Mouse (Mus musculus): ENCODE measurements at regions not wholly inside any gene's neighbourhood (a gene's known extent, or its start where the extent isn't known, plus 50 kb on each side); places are given as distances from the start of the nearest gene placed in this dataset.

DNA sequence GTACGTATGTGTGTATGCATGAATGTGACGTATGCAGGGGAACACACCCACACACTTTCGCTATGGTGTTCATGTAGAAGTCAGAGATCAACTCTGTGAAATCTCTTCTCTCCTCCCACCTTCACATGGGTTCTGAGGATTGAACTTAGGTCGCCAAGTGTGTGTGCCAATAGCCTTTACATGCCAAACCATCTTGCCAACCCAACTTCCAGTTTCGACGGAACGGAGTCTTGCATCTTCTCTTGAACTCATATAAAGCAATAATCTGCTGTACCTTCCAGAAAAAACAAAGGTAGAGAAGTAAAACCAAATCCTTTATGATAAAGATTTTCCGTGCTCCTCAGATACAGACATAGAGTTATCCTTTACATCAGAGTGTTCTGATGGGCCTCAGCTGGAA lies 208.4 kb upstream of the Epha4 start:
- H3K9ac ChIP-seq = no peak overlapping the region
- peaks cover 10% of the 10 kb centered on the region for H3K4me1 ChIP-seq
- no peak overlapping the region for H3K4me3 ChIP-seq
- H3K27ac ChIP-seq = no peak overlapping the region
- no peak for ATAC-seq (ENCODE audit: low FRiP score, low read depth)
- no peak overlapping the region for H3K4me2 ChIP-seq (replicated peaks)
- H3K27me3 ChIP-seq = no peaks in the 10 kb centered on the region; the same call in 1 of the 2 replicates
- no peaks in the 10 kb centered on the region for H3K9me3 ChIP-seq
- no peaks in the 10 kb centered on the region for H3K36me3 ChIP-seq
- 91% methylated on average over 8 of the region's 8 CpGs for WGBS

- no peaks in the 10 kb centered on the region for H3K4me1 ChIP-seq
- no peak overlapping the region for H3K9ac ChIP-seq
- WGBS = 83% methylated on average over 1 of the region's 1 CpGs
- H3K9me3 ChIP-seq = no peaks in the 10 kb centered on the region
- H3K36me3 ChIP-seq = no peaks in the 10 kb centered on the region
- H3K27ac ChIP-seq = no peak overlapping the region
- no peak for ATAC-seq (ENCODE audit: low FRiP score, low read depth)
- H3K4me2 ChIP-seq (replicated peaks) = no peak overlapping the region
- no peaks in the 10 kb centered on the region for H3K27me3 ChIP-seq
- H3K4me3 ChIP-seq = no peak overlapping the region
Observed at GRCm38 (mm10) chr1:77720859-77721258, 206.0 kb upstream of the Epha4 start.

- Histone ChIP-seq H3K36me3 (no peaks in the 10 kb centered on the region), H3K4me2 (replicated peaks) (no peak overlapping the region), H3K27ac (no peak overlapping the region), H3K4me1 (peaks cover 4% of the 10 kb centered on the region; the same call in 1 of the 2 replicates), H3K9me3 (no peaks in the 10 kb centered on the region), H3K9ac (no peak overlapping the region), H3K4me3 (no peak overlapping the region), H3K27me3 (no peaks in the 10 kb centered on the region)
- ATAC-seq (ENCODE audit: low FRiP score, low read depth) = no peak
- 77% methylated on average over 2 of the region's 2 CpGs for WGBS
Observed at GRCm38 (mm10) chr1:77713001-77713400, 198.1 kb upstream of the Epha4 start.

- H3K4me1 ChIP-seq = peaks cover 4% of the 10 kb centered on the region; the same call in 1 of the 2 replicates
- no peaks in the 10 kb centered on the region for H3K9me3 ChIP-seq
- no peak overlapping the region for H3K27ac ChIP-seq
- no peak overlapping the region for H3K9ac ChIP-seq
- 28% methylated on average over 14 of the region's 14 CpGs for WGBS
- no peaks in the 10 kb centered on the region for H3K36me3 ChIP-seq
- no peak for ATAC-seq (ENCODE audit: low FRiP score, low read depth)
- H3K4me2 ChIP-seq (replicated peaks) = no peak overlapping the region
- H3K27me3 ChIP-seq = no peaks in the 10 kb centered on the region
- no peak overlapping the region for H3K4me3 ChIP-seq
Observed at GRCm38 (mm10) chr1:77708202-77709020, 193.5 kb upstream of the Epha4 start.

DNA sequence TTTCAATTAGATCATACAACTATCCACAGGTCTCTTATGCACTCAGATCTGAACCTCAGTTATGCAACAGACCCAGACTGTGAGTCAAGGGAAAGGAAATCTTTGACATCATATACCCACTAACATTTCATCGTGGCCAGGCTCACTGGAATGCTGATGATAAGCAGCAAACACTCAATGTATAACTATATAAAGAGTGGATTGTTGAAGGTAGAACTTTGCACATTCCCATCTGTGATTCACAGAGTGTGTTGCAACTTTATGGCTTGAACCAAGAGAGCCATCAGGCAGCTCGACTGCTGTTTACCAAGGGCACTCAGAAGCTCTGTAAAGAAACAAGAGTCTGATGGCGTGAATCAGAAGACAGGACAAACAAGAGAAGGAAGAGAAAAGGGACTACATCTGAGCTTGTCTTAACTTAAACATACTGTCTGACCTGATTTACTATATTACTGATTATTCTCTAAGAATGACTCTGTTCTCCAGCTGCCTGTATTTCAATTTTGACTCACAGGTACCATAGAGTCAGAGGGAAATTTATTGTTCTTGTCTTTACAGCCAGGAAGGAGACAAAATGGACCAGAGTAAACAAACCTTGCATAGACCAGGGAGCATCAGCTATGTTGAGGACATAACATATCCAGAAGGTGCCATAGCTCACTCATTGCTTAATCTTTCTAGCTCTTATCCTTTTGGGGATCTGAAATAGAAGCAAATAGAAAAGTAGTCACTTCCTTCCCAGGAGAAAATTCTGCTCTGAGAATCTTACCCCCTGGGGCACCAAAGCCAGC lies 180.5 kb upstream of the Epha4 start:
- Histone ChIP-seq H3K9me3 (no peaks in the 10 kb centered on the region), H3K9ac (no peak overlapping the region), H3K4me3 (no peak overlapping the region), H3K27ac (no peak overlapping the region), H3K27me3 (no peaks in the 10 kb centered on the region), H3K4me2 (replicated peaks) (no peak overlapping the region), H3K36me3 (no peaks in the 10 kb centered on the region), H3K4me1 (no peaks in the 10 kb centered on the region)
- 69% methylated on average over 3 of the region's 3 CpGs for WGBS
- ATAC-seq (ENCODE audit: low FRiP score, low read depth) = no peak

GRCm38 (mm10) chr1:77663345-77663744 lies 148.5 kb upstream of the Epha4 start:
- 63% methylated on average over 7 of the region's 7 CpGs for WGBS
- H3K4me3 ChIP-seq = no peak overlapping the region
- H3K9ac ChIP-seq = no peak overlapping the region
- no peaks in the 10 kb centered on the region for H3K27me3 ChIP-seq
- H3K27ac ChIP-seq = no peak overlapping the region
- H3K9me3 ChIP-seq = no peaks in the 10 kb centered on the region
- no peak overlapping the region for H3K4me2 ChIP-seq (replicated peaks)
- H3K4me1 ChIP-seq = no peaks in the 10 kb centered on the region
- ATAC-seq (ENCODE audit: low FRiP score, low read depth) = no peak
- no peaks in the 10 kb centered on the region for H3K36me3 ChIP-seq

DNA sequence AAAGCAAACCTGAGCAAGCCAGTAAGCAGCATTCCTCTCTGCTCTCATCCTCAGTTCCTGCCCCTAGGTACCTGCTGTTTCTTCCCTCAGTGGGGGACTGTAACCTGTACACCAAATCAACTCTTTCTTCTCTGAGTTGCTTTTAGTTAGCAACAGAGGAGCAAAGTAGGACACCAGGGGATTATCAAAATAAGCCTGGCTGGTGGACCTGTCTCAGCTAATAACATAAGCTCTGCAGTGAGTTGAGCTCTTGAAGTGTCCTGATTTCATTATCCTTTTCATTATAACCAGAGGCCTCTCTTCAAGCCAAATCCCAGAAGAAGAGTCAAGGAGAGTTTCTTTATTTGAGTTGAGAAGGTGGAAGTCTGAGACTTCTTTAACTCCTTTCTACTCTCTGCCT lies 145.5 kb upstream of the Epha4 start:
- Histone ChIP-seq H3K4me3 (no peak overlapping the region), H3K4me1 (no peaks in the 10 kb centered on the region), H3K27me3 (no peaks in the 10 kb centered on the region), H3K4me2 (replicated peaks) (no peak overlapping the region), H3K36me3 (no peaks in the 10 kb centered on the region), H3K9ac (no peak overlapping the region), H3K27ac (no peak overlapping the region), H3K9me3 (no peaks in the 10 kb centered on the region)
- ATAC-seq (ENCODE audit: low FRiP score, low read depth) = no peak

DNA sequence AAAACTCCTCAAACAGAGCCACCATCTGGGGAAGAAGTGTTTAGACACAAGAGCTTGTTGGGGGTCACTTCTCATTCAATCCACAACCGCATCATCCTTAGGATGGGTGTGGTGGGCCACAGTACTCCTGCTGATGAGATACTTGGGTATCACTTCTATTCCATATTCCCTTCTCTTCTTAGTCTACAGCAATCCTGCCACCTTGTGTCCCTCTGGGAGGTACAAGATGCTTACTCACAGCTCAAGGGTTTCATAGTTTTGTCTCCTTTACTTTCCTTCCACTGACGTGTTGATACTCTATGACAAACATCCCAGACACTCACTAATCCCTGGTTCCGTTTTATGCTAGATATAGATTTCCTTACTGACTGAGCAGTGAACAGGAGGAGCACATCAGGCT lies 122.1 kb upstream of the Epha4 start:
- no peaks in the 10 kb centered on the region for H3K27me3 ChIP-seq
- no peak for ATAC-seq (ENCODE audit: low FRiP score, low read depth)
- WGBS = 89% methylated on average over 3 of the region's 3 CpGs
- H3K9ac ChIP-seq = no peak overlapping the region
- H3K36me3 ChIP-seq = no peaks in the 10 kb centered on the region
- no peaks in the 10 kb centered on the region for H3K9me3 ChIP-seq
- H3K4me3 ChIP-seq = no peak overlapping the region
- H3K4me1 ChIP-seq = peaks cover 6% of the 10 kb centered on the region
- H3K4me2 ChIP-seq (replicated peaks) = no peak overlapping the region
- no peak overlapping the region for H3K27ac ChIP-seq

DNA sequence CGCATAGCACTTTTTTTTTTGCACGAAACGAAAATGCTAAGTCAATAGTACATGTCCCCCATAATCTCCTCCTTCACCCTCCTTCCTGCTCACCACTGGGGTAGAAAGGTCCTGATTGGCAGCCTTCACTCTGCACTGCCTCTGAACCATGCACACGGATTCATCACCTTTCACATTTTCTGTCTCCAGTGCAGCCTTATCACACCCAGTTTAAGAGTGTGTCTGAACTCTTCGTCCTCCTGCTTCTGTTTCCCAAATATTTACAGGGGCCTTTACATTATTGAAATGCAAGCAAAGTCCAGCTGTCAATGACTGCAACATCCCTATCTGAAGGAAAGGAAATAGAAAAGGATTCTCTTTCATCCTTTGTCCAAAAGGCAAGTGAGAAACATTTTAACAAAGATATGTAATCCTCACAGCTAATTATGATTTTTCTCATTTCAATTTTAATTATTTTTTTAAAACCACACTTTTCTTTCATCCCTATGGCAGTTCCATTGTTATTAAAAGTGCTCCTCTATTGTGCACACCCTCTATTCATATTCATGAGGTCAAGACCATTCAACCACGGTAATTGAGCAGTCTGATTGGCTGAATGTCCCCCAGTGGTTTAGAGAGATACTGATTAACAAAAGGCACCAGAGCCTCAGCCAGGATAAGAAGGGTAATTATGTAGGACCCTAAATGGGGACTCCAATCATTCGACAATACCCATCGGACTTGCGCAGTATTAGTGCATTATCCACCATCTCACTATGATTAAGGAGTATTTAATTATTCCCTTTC lies 114.8 kb upstream of the Epha4 start:
- Histone ChIP-seq H3K27me3 (no peaks in the 10 kb centered on the region), H3K9ac (no peak overlapping the region), H3K4me3 (no peak overlapping the region), H3K4me2 (replicated peaks) (no peak overlapping the region), H3K36me3 (no peaks in the 10 kb centered on the region), H3K27ac (no peak overlapping the region), H3K4me1 (no peaks in the 10 kb centered on the region), H3K9me3 (no peaks in the 10 kb centered on the region)
- ATAC-seq (ENCODE audit: low FRiP score, low read depth) = no peak
- 57% methylated on average over 9 of the region's 9 CpGs for WGBS

DNA sequence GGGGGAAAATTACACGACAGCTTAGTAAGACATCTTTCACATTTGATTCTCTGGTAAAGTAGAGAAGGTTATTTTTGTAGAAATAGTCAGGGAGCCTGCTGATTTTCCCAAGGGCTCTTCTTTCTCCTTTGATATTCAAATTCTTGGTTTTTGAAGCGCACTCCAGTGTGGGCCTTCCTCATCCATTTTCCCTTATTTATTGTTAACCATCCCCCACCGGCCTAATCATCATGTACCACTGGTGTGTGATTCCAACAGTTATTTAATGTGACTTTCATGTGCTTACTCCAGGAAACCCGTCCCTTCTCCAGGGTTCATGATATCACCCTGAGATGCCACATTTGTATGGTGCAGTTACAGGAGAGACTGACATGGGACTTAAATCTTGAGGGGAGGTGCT lies 114.0 kb upstream of the Epha4 start:
- no peak overlapping the region for H3K4me3 ChIP-seq
- WGBS = 65% methylated on average over 4 of the region's 4 CpGs
- no peak overlapping the region for H3K27ac ChIP-seq
- no peak for ATAC-seq (ENCODE audit: low FRiP score, low read depth)
- no peaks in the 10 kb centered on the region for H3K36me3 ChIP-seq
- H3K9me3 ChIP-seq = no peaks in the 10 kb centered on the region
- H3K9ac ChIP-seq = no peak overlapping the region
- no peak overlapping the region for H3K4me2 ChIP-seq (replicated peaks)
- H3K27me3 ChIP-seq = no peaks in the 10 kb centered on the region
- H3K4me1 ChIP-seq = no peaks in the 10 kb centered on the region

DNA sequence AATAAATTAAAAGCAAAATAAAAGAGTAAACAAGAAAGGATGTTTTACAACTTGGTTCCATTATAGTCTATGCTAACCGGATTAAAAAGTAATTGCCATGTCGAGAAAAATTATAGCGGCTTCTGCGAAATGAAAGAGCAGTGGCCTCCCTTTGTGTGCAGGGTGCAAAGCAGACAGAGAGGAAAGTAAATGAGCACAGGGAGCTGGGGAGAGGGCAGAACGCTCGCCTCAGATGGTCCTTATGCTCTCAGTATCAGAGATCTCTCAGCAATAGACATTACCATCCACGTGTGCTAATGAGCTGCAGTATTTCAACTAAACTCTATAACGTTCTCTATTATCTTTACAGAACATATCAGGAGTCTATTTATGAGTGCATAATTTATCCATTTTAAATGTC lies 102.6 kb upstream of the Epha4 start:
- 26% methylated on average over 8 of the region's 8 CpGs for WGBS
- no peak overlapping the region for H3K27ac ChIP-seq

GRCm38 (mm10) chr1:77600509-77600908 lies 85.6 kb upstream of the Epha4 start:
- 0 out of 2 replicates have a peak, but pooled peaks cover 4% of the 10 kb centered on the region for H3K4me1 ChIP-seq
- 41% methylated on average over 5 of the region's 5 CpGs for WGBS
- H3K9ac ChIP-seq = no peak overlapping the region
- H3K27me3 ChIP-seq = no peaks in the 10 kb centered on the region
- H3K36me3 ChIP-seq = no peaks in the 10 kb centered on the region
- no peak for ATAC-seq (ENCODE audit: low FRiP score, low read depth)
- no peak overlapping the region for H3K4me3 ChIP-seq
- H3K27ac ChIP-seq = no peak overlapping the region
- no peaks in the 10 kb centered on the region for H3K9me3 ChIP-seq
- H3K4me2 ChIP-seq (replicated peaks) = no peak overlapping the region

More for the DNA sequence above, 102.6 kb upstream of the Epha4 start:
- Histone ChIP-seq H3K4me1 (no peaks in the 10 kb centered on the region), H3K9me3 (no peaks in the 10 kb centered on the region), H3K4me2 (replicated peaks) (no peak overlapping the region), H3K36me3 (no peaks in the 10 kb centered on the region), H3K9ac (no peak overlapping the region), H3K4me3 (no peak overlapping the region), H3K27me3 (no peaks in the 10 kb centered on the region)
- ATAC-seq (ENCODE audit: low FRiP score, low read depth) = no peak

All from limb, embryonic 13.5 days (tissue).